Mouse (Mus musculus): ENCODE results near the gene Myg1.

DNA sequence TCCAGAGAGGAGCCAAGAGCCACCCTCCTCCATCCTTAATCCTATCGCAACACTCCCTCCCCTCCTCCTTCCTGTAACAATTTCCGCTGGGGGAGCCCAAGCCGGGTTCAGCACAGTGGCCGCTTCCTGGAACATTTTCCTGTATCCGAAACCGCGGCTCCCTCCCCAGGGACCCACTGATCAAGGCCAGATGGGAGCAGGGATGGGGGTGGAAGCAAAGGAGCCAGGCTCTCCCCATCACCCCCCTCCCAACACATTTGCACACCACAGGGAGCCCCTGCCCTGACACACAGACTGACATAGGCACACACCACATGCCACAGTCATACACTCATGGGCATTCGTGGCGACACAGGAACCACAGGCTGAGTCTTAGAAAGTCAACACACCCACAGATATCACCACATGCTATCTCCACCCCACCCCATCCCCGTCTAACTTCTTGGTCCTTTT lies 46.3 kb downstream of the Myg1 start:
- TF ChIP-seq POLR2A (IDR thresholded peaks at IDR 0.05; ENCODE audit: insufficient read depth, low read depth, low read length), result no peak; the same call in 1 of the 2 replicates
- TF ChIP-seq CTCF (IDR thresholded peaks at IDR 0.05), result no peak
- peak; percentile 71; the same call in 1 of the 2 replicates for TF ChIP-seq EP300 (IDR thresholded peaks at IDR 0.05; ENCODE audit: insufficient read depth, low read depth, low read length)

Measured in heart, adult 2 months (tissue).